Mouse (Mus musculus) intestine, embryonic 15.5 days (tissue): ENCODE measurements around the gene Fam102a. TPM values are rescaled to one million over a fixed set of nuclear protein-coding genes. Genes with fewer than 3 reads are reported as not detected.

Experiments
- ATAC-seq: fragments of 200-750 bp; cut with Nextera tagmentation; 2 replicates; pipeline ENCODE4 v1.8.0; 2017; ENCODE audit warnings: moderate TSS enrichment, moderate library complexity
- H3K27ac ChIP-seq: fragments of 300-500 bp; sonication (generic); 2 replicates; pipeline ENCODE4 v1.5.1; 2015; ENCODE audit warnings: mild to moderate bottlenecking, inconsistent platforms
- H3K27me3 ChIP-seq: fragments of 300-500 bp; sonication (generic); replicated peaks from 2 replicates; pipeline ENCODE4 v1.6.1; 2015; ENCODE audit warnings: inconsistent platforms
- H3K36me3 ChIP-seq: fragments of 300-500 bp; sonication (generic); 2 replicates; pipeline ENCODE4 v1.6.1; 2015; ENCODE audit warnings: inconsistent platforms
- H3K4me1 ChIP-seq: fragments of 300-500 bp; sonication (generic); replicated peaks from 2 replicates; pipeline ENCODE4 v1.6.1; 2015; ENCODE audit warnings: inconsistent platforms
- H3K4me2 ChIP-seq: fragments of 300-500 bp; sonication (generic); replicated peaks from 2 replicates; pipeline ENCODE4 v1.6.1; 2015; ENCODE audit warnings: mild to moderate bottlenecking, inconsistent platforms
- H3K4me3 ChIP-seq: fragments of 300-500 bp; sonication (generic); replicated peaks from 2 replicates; pipeline ENCODE4 v1.5.1; 2015; ENCODE audit warnings: inconsistent platforms
- H3K9ac ChIP-seq: fragments of 300-500 bp; sonication (generic); 2 replicates; pipeline ENCODE4 v1.6.1; 2015; ENCODE audit warnings: inconsistent platforms
- H3K9me3 ChIP-seq: fragments of 300-500 bp; sonication (generic); 2 replicates; pipeline ENCODE4 v1.6.1; 2016; ENCODE audit warnings: inconsistent platforms
- WGBS: fragments of 180-500 bp; shearing (Covaris S2); methylation state at CpG from one replicate; pipeline ENCODE4 v1.1.7; 2015; 5-methylcytosine and 5-hydroxymethylcytosine counted together
- polyA plus RNA-seq: library from polyadenylated mRNA; unstranded; fragments of >200 nt; fragmentation: Nextera tagmentation; extraction: Ambion mirVana; gene quantifications from 2 replicates; pipeline ENCODE4 v1.2.1, GENCODE M21; 2015

Fam102a gene
- polyA plus RNA-seq, 1 experiment from 2014 or later = 9.7 TPM

DNA sequence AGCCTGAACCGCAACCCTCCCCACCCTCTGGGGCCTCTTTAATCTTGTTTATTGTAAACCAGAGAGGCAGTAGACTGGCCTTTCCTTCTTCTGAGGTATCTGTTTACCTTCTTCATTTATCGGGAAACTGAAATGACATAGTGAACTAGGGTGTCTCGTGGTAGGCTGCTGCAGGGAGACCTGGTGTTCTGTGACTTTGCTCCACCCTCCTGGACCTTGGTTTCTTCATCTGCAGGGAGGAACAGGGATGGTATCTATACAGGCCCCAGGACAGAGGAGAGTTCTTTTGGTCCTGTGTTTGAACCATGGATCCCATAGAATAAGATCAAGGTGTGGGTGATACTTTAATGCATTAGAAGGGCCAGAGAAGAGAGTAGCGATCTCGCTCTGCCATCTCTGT, 16.1 kb downstream of the Fam102a start:
- Histone ChIP-seq H3K36me3 (no peaks in the 10 kb centered on the region), H3K27ac (peak overlapping the region; percentile 23; the same call in 1 of the 2 replicates), H3K9me3 (no peaks in the 10 kb centered on the region), H3K4me1 (peaks cover 37% of the 10 kb centered on the region), H3K27me3 (no peaks in the 10 kb centered on the region), H3K4me2 (no peak overlapping the region), H3K9ac (no peak overlapping the region), H3K4me3 (no peak overlapping the region)
- peak; percentile 50 for ATAC-seq
- WGBS = 62% methylated on average over 5 of the region's 5 CpGs

DNA sequence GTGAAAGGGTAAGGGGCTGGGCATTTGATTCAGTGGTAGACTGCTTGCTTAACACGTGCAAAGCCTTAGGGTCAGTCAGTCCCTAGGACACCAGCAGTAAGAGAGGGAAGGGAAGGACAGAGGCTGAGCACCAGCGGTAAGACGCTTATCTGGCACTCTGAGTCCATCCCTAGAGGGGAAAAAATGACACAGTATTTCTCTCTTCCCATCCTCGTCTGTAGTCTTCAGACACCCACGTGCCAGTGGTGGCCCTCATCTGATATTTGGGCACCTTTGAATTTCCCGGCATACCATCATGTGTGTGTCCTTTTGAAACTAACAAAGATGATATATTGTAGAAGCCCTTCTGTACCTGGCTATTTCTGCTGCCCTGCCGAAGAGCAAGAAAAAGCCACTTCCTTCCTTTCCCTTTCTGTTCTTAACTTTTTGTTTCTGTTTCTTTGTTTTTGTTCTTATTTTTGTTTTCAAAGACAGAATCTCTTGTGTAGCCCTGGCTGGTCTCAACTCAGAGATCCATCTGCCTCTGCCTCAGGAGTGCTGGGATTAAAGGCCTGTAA, 18.5 kb downstream of the Fam102a start:
- no peak overlapping the region for H3K9ac ChIP-seq
- H3K27me3 ChIP-seq = no peaks in the 10 kb centered on the region
- ATAC-seq = no peak
- H3K9me3 ChIP-seq = no peaks in the 10 kb centered on the region
- no peaks in the 10 kb centered on the region for H3K36me3 ChIP-seq
- no peak overlapping the region for H3K4me2 ChIP-seq
- no peak overlapping the region for H3K4me3 ChIP-seq
- WGBS = 77% methylated on average over 7 of the region's 7 CpGs
- no peak overlapping the region for H3K27ac ChIP-seq
- H3K4me1 ChIP-seq = peaks cover 32% of the 10 kb centered on the region

DNA sequence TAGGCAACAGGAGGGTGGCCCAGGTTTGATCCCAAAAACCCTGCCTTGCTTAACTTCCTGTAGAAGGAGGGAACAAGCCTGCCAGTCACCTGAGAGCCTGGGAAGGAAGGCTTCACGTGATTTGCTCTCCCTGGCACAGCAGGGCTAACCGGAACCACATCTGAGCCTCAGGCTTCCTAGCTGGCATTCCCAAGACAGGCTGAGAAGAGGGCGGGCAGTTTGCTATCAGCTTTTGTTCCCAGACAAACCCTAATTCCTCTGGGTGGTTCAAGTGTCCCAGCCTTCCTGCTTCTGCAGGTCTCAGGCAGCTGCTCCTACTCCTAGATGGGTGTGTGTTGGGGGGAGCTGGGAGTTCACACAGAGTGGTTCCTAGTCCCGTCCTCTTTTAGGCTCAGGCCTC, 20.4 kb downstream of the Fam102a start:
- no peaks in the 10 kb centered on the region for H3K27me3 ChIP-seq
- WGBS = 47% methylated on average over 4 of the region's 4 CpGs
- H3K9me3 ChIP-seq = no peaks in the 10 kb centered on the region
- H3K4me3 ChIP-seq = no peak overlapping the region
- H3K27ac ChIP-seq = 0 out of 2 replicates have a peak overlapping the region, but pooled peaks have one; percentile 6
- peaks cover 15% of the 10 kb centered on the region for H3K4me1 ChIP-seq
- no peak overlapping the region for H3K9ac ChIP-seq
- no peak overlapping the region for H3K4me2 ChIP-seq
- H3K36me3 ChIP-seq = peaks cover 4% of the 10 kb centered on the region; the same call in 1 of the 2 replicates
- ATAC-seq = no peak

DNA sequence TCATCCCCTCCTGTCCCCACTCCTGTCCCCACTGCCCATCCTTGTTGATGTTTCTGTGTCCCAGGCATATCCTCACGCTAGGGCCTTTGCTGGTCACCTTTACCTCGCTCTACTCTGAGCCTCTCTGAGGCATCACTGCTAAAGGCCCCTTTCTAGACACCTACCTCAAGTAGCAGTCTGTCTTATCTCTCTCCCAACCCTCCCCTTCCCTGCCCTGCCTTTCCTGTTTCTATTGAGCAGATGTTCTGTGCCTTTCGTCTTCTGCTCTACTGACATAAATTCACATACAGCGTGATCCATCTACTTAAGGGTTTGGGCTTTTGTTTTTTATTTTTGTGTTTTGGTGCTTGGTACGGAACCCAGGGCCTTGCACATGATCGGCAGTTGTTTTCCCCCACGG, 20.9 kb downstream of the Fam102a start:
- Histone ChIP-seq H3K9ac (peak overlapping the region; percentile 13; the same call in 1 of the 2 replicates), H3K4me3 (no peak overlapping the region), H3K4me1 (peaks cover 11% of the 10 kb centered on the region; the same call in 1 of the 2 replicates), H3K27me3 (no peaks in the 10 kb centered on the region), H3K4me2 (no peak overlapping the region), H3K27ac (0 out of 2 replicates have a peak overlapping the region, but pooled peaks have one; percentile 6), H3K36me3 (peaks cover 4% of the 10 kb centered on the region; the same call in 1 of the 2 replicates), H3K9me3 (no peaks in the 10 kb centered on the region)
- no peak for ATAC-seq
- WGBS = 78% methylated on average over 7 of the region's 7 CpGs

GRCm38 (mm10) chr2:32559570-32559969, 24.4 kb downstream of the Fam102a start:
- H3K9me3 ChIP-seq = no peaks in the 10 kb centered on the region
- H3K4me1 ChIP-seq = peaks cover 6% of the 10 kb centered on the region; the same call in 1 of the 2 replicates
- no peak overlapping the region for H3K9ac ChIP-seq
- WGBS = 69% methylated on average over 5 of the region's 5 CpGs
- H3K27ac ChIP-seq = peak overlapping the region; percentile 13; the same call in 1 of the 2 replicates
- H3K27me3 ChIP-seq = no peaks in the 10 kb centered on the region
- H3K4me2 ChIP-seq = no peak overlapping the region
- H3K4me3 ChIP-seq = no peak overlapping the region
- peaks cover 14% of the 10 kb centered on the region for H3K36me3 ChIP-seq
- ATAC-seq = peak; percentile 75

DNA sequence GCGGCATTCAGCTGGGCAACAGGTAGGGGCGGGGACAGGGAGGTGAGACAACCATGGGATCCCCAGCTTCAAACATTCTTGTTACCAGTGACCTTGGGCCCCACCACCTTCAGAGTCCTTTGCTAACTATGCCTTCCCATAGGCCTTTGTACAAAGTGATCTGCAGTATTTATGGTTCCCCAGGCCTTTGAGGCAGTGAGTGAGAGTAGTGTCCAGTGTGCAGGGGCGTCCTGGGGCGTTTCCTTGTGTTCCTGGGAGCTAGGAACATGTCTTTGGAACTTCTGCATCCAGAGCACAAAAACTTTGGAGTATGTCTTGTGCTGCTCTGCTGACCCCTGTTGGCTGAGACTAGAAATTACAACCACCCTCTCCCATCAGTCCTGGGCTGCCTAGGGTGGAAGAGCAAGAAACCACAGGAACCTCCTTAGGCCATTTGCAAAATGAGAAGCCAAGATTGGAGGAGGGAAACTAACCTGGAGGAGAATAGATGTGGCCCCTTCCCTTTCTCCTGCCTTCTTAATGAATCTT, 31.5 kb downstream of the Fam102a start:
- Histone ChIP-seq H3K4me1 (peaks cover 4% of the 10 kb centered on the region; the same call in 1 of the 2 replicates), H3K9ac (no peak overlapping the region), H3K27ac (no peak overlapping the region), H3K36me3 (peaks cover 36% of the 10 kb centered on the region), H3K27me3 (no peaks in the 10 kb centered on the region), H3K4me3 (no peak overlapping the region), H3K9me3 (no peaks in the 10 kb centered on the region), H3K4me2 (no peak overlapping the region)
- 32% methylated on average over 4 of the region's 4 CpGs for WGBS
- ATAC-seq = 0 out of 2 replicates have a peak, but pooled peaks have one; percentile 7

DNA sequence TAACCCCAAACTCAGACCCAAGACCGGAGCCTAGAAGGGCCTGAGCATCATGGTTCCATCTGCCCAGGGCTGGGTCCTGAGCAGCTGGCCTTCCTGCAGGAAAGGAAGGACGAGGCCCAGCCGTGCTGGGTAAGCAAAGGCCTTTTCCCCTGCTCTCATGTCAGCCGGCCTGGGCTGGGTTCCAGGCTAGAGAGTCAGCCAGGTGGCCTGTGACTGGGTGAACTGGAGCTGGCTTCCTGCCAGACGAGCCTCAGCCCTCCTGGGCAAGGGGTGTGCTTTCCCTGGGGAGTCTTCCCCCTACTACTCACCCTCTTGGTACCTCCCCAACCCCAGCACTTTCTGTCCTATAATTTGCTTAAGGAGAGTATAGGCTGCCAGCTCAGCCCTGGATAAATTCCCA, 33.0 kb downstream of the Fam102a start:
- H3K36me3 ChIP-seq = peaks cover 36% of the 10 kb centered on the region

DNA sequence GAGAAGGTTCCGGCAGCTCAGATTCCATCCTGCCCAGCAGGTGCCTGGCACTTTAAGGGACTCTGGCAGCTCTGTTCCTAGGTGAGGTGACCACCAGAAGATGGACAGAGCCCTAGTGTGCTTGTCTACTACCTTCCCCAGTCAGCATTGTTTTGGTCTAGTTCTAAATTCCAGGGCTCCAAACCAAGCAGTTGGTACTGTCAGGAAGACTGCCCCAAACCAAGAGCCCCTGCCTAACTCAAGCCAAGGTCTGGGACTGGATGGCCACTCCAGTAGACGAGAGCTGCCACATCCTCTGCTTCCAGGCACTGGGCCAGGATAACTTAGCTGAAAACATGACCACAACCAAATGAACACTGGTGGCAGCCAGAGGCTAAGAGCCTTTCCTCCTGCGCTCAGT, 33.8 kb downstream of the Fam102a start:
- no peaks in the 10 kb centered on the region for H3K27me3 ChIP-seq
- WGBS = 90% methylated on average over 3 of the region's 3 CpGs
- H3K9ac ChIP-seq = no peak overlapping the region
- no peak overlapping the region for H3K4me2 ChIP-seq
- no peak overlapping the region for H3K4me3 ChIP-seq
- peaks cover 33% of the 10 kb centered on the region for H3K36me3 ChIP-seq
- no peak for ATAC-seq
- no peak overlapping the region for H3K27ac ChIP-seq
- no peaks in the 10 kb centered on the region for H3K9me3 ChIP-seq
- H3K4me1 ChIP-seq = peaks cover 11% of the 10 kb centered on the region; the same call in 1 of the 2 replicates

More for the DNA sequence above, 33.0 kb downstream of the Fam102a start:
- H3K27me3 ChIP-seq = no peaks in the 10 kb centered on the region
- ATAC-seq = no peak
- no peak overlapping the region for H3K4me2 ChIP-seq
- peaks cover 11% of the 10 kb centered on the region; the same call in 1 of the 2 replicates for H3K4me1 ChIP-seq
- H3K9ac ChIP-seq = no peak overlapping the region
- no peak overlapping the region for H3K27ac ChIP-seq
- H3K9me3 ChIP-seq = no peaks in the 10 kb centered on the region
- H3K4me3 ChIP-seq = no peak overlapping the region
- WGBS = 55% methylated on average over 5 of the region's 5 CpGs

- Histone ChIP-seq H3K27me3 (0 out of 2 replicates have a peak, but pooled peaks cover 3% of the 10 kb centered on the region), H3K4me1 (peaks cover 19% of the 10 kb centered on the region), H3K36me3 (peaks cover 20% of the 10 kb centered on the region), H3K9me3 (no peaks in the 10 kb centered on the region), H3K4me2 (peak within 1 kb of the TSS; percentile 75), H3K9ac (peak within 1 kb of the TSS; percentile 57), H3K4me3 (peak within 1 kb of the TSS; percentile 51), H3K27ac (no peak within 1 kb of the TSS)
- ATAC-seq = peak; percentile 84
- under 1% methylated on average over 36 of the region's 36 CpGs for WGBS
Measured at GRCm38 (mm10) chr2:32570698-32571494, 35.8 kb downstream of the Fam102a start, which contains the start of gene Dpm2. TSS of gene Dpm2 (plus strand) at chr2:32570858.

DNA sequence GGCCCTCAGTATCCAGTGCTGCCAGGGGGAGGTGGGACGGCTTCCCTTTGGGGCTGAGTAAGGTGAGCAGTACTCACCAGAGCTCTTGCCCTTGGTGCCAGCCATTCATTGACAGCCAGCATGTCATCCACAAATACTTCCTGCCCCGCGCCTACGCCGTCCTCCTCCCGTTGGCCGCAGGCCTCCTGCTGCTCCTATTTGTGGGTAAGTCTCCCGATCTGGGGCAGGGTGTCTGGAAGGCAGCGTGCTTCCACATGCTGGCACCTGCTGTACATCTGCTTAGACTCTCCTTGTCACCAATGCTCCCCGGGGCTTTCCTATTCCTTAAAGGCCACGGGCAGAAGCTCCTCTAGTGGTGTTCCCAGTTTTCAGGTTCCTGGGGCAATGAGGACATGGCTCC, 37.1 kb downstream of the Fam102a start:
- Histone ChIP-seq H3K36me3 (peaks cover 15% of the 10 kb centered on the region), H3K4me3 (no peak overlapping the region), H3K4me1 (peaks cover 19% of the 10 kb centered on the region), H3K9ac (no peak overlapping the region), H3K9me3 (no peaks in the 10 kb centered on the region), H3K27ac (no peak overlapping the region), H3K4me2 (peak overlapping the region; percentile 22; the same call in 1 of the 2 replicates), H3K27me3 (0 out of 2 replicates have a peak, but pooled peaks cover 3% of the 10 kb centered on the region)
- no peak for ATAC-seq
- WGBS = 91% methylated on average over 11 of the region's 11 CpGs

GRCm38 (mm10) chr2:32574497-32574896, 39.4 kb downstream of the Fam102a start, which contains the start of gene Pip5kl1:
TSS of gene Pip5kl1 (plus strand) at chr2:32574797.
- Histone ChIP-seq H3K4me3 (peak within 1 kb of the TSS; percentile 37), H3K4me2 (peak within 1 kb of the TSS; percentile 87), H3K9ac (peak within 1 kb of the TSS; percentile 46), H3K27ac (no peak within 1 kb of the TSS), H3K4me1 (peaks cover 19% of the 10 kb centered on the region), H3K36me3 (0 out of 2 replicates have a peak, but pooled peaks cover 3% of the 10 kb centered on the region), H3K9me3 (no peaks in the 10 kb centered on the region), H3K27me3 (peaks cover 18% of the 10 kb centered on the region; the same call in 1 of the 2 replicates)
- ATAC-seq = no peak
- WGBS = 76% methylated on average over 6 of the region's 6 CpGs
